Mouse (Mus musculus) hindbrain, embryonic 11.5 days (tissue): ENCODE data around the gene Naxd. TPM values are rescaled to one million over a fixed set of nuclear protein-coding genes. Genes with fewer than 3 reads are reported as not detected.

Experiments
- ATAC-seq: fragments of 200-750 bp; cut with Nextera tagmentation; 2 replicates; pipeline ENCODE4 v1.8.0; 2017; ENCODE audit warnings: mild to moderate bottlenecking, moderate TSS enrichment, moderate library complexity; ENCODE audit not compliant: low FRiP score
- DNase-seq: peaks from one replicate; pipeline ENCODE4 v3.0.0-alpha.2; 2015; ENCODE audit warnings: low spot score
- H3K27ac ChIP-seq: fragments of 300-500 bp; sonication (generic); 2 replicates; pipeline ENCODE4 v1.5.1; 2014; ENCODE audit warnings: mild to moderate bottlenecking, low read depth, low read length
- H3K27me3 ChIP-seq: fragments of 300-500 bp; sonication (generic); 2 replicates; pipeline ENCODE4 v1.6.1; 2014; ENCODE audit warnings: mild to moderate bottlenecking, low read length, moderate library complexity, mixed read lengths; ENCODE audit not compliant: control insufficient read depth, insufficient read depth
- H3K36me3 ChIP-seq: fragments of 300-500 bp; sonication (generic); 2 replicates; pipeline ENCODE4 v1.6.1; 2014; ENCODE audit warnings: mild to moderate bottlenecking, low read length, moderate library complexity, mixed read lengths; ENCODE audit not compliant: control insufficient read depth, insufficient read depth
- H3K4me1 ChIP-seq: fragments of 300-500 bp; sonication (generic); replicated peaks from 2 replicates; pipeline ENCODE4 v1.6.1; 2014; ENCODE audit warnings: low read length, mixed read lengths; ENCODE audit not compliant: control insufficient read depth, insufficient read depth
- H3K4me2 ChIP-seq: fragments of 300-500 bp; sonication (generic); replicated peaks from 2 replicates; pipeline ENCODE4 v1.6.1; 2014; ENCODE audit warnings: mild to moderate bottlenecking, low read depth, low read length
- H3K4me3 ChIP-seq: fragments of 300-500 bp; sonication (generic); 2 replicates; pipeline ENCODE4 v1.5.1; 2014; ENCODE audit warnings: low read depth, low read length
- H3K9ac ChIP-seq: fragments of 300-500 bp; sonication (generic); 2 replicates; pipeline ENCODE4 v1.6.1; 2014; ENCODE audit warnings: low read depth, low read length
- H3K9me3 ChIP-seq: fragments of 300-500 bp; sonication (generic); 2 replicates; pipeline ENCODE4 v1.6.1; 2016; ENCODE audit warnings: low read length; ENCODE audit not compliant: control insufficient read depth
- WGBS: fragments of 180-500 bp; shearing (Covaris S2); extraction: QIAGEN DNeasy Blood & Tissue Kit; methylation state at CpG from one replicate; pipeline ENCODE4 v1.1.7; 2014; 5-methylcytosine and 5-hydroxymethylcytosine counted together
- polyA plus RNA-seq: library from polyadenylated mRNA; unstranded; fragments of >200 nt; fragmentation: Nextera tagmentation; extraction: Ambion mirVana; gene quantifications from 2 replicates; pipeline ENCODE4 v1.2.1, GENCODE M21; 2014

Gene Naxd
- polyA plus RNA-seq, 1 experiment from 2014 or later, result 108 TPM

GRCm38 (mm10) chr8:11457981-11458836 lies 39.1 kb upstream of the Naxd start:
- H3K4me1 ChIP-seq, result no peaks in the 10 kb centered on the region; the same call in 1 of the 2 replicates
- no peaks in the 10 kb centered on the region for H3K27me3 ChIP-seq
- DNase-seq, result no peak
- no peak overlapping the region for H3K4me3 ChIP-seq
- no peak overlapping the region for H3K4me2 ChIP-seq
- no peaks in the 10 kb centered on the region for H3K36me3 ChIP-seq
- H3K9me3 ChIP-seq, result no peaks in the 10 kb centered on the region
- no peak for ATAC-seq
- H3K9ac ChIP-seq, result no peak overlapping the region
- no peak overlapping the region for H3K27ac ChIP-seq
- WGBS, result 50% methylated on average over 12 of the region's 12 CpGs

- H3K36me3 ChIP-seq, result no peaks in the 10 kb centered on the region
- H3K4me3 ChIP-seq, result no peak overlapping the region
- 43% methylated on average over 5 of the region's 5 CpGs for WGBS
- no peak overlapping the region for H3K4me2 ChIP-seq
- no peaks in the 10 kb centered on the region for H3K9me3 ChIP-seq
- ATAC-seq, result no peak
- H3K27me3 ChIP-seq, result no peaks in the 10 kb centered on the region
- no peaks in the 10 kb centered on the region for H3K4me1 ChIP-seq
- DNase-seq, result no peak
- no peak overlapping the region for H3K9ac ChIP-seq
- H3K27ac ChIP-seq, result no peak overlapping the region
These were observed 38.3 kb upstream of the Naxd start for GRCm38 (mm10) chr8:11459016-11459415.

DNA sequence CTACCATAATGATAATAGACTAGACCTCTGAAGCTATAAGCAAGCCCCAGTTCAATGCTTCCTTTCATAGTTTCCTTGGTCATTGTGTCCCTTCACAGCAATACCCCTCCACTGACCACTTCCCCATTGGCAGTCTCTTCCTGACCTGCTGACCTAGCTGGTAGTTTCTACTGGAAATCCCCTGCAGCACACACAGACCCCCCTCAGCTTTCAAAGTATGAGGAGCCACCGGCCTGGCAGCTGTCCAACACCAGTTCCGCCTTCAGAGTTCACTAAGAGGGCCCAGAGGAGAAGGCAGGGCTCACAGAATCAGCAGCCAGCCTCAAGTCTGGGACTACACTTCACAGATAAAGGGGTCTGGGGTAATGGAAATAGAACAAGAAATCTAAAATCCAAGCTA lies 36.4 kb upstream of the Naxd start:
- H3K27ac ChIP-seq, result no peak overlapping the region
- H3K4me3 ChIP-seq, result no peak overlapping the region
- DNase-seq (no peak), ATAC-seq (no peak)
- no peaks in the 10 kb centered on the region for H3K9me3 ChIP-seq
- H3K4me2 ChIP-seq, result no peak overlapping the region
- H3K27me3 ChIP-seq, result no peaks in the 10 kb centered on the region
- no peaks in the 10 kb centered on the region for H3K36me3 ChIP-seq
- H3K4me1 ChIP-seq, result no peaks in the 10 kb centered on the region
- no peak overlapping the region for H3K9ac ChIP-seq
- 60% methylated on average over 2 of the region's 2 CpGs for WGBS

GRCm38 (mm10) chr8:11461847-11462246 lies 35.5 kb upstream of the Naxd start:
- Histone ChIP-seq H3K27ac (no peak overlapping the region), H3K4me1 (no peaks in the 10 kb centered on the region), H3K9me3 (no peaks in the 10 kb centered on the region), H3K27me3 (no peaks in the 10 kb centered on the region), H3K4me3 (no peak overlapping the region), H3K9ac (no peak overlapping the region), H3K4me2 (no peak overlapping the region), H3K36me3 (no peaks in the 10 kb centered on the region)
- DNase-seq, result no peak
- 65% methylated on average over 2 of the region's 2 CpGs for WGBS
- no peak for ATAC-seq

GRCm38 (mm10) chr8:11462641-11463040 lies 34.7 kb upstream of the Naxd start:
- H3K27me3 ChIP-seq, result no peaks in the 10 kb centered on the region
- no peak overlapping the region for H3K27ac ChIP-seq
- DNase-seq (no peak), ATAC-seq (no peak)
- WGBS, result 89% methylated on average over 4 of the region's 4 CpGs
- no peaks in the 10 kb centered on the region for H3K36me3 ChIP-seq
- no peaks in the 10 kb centered on the region for H3K9me3 ChIP-seq
- H3K4me2 ChIP-seq, result no peak overlapping the region
- no peak overlapping the region for H3K4me3 ChIP-seq
- no peaks in the 10 kb centered on the region for H3K4me1 ChIP-seq
- H3K9ac ChIP-seq, result no peak overlapping the region

DNA sequence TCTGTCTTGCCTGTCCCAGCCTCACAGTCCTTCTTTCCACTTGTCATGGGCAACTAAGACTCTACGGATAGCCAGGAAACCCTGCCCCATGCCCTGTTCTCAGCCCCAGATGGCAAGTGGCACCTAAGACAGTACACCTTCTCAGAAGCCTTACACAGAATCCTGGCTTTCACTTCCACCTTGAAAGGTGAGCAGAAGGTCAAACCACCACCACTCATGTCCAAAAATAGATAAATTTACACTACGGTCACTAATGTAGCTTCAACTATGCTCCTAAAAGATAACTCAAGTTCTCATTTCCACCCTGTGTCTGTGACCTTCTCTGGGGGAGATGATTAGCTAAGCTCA lies 33.8 kb upstream of the Naxd start:
- WGBS, result 86% methylated on average over 2 of the region's 2 CpGs

GRCm38 (mm10) chr8:11463889-11464706 lies 33.2 kb upstream of the Naxd start:
- Histone ChIP-seq H3K4me2 (no peak overlapping the region), H3K9ac (no peak overlapping the region), H3K27ac (no peak overlapping the region), H3K4me3 (no peak overlapping the region), H3K9me3 (no peaks in the 10 kb centered on the region), H3K27me3 (no peaks in the 10 kb centered on the region), H3K4me1 (no peaks in the 10 kb centered on the region), H3K36me3 (no peaks in the 10 kb centered on the region)
- no peak for ATAC-seq
- DNase-seq, result no peak
- WGBS, result 83% methylated on average over 12 of the region's 12 CpGs

More for the DNA sequence above, 33.8 kb upstream of the Naxd start:
- H3K9ac ChIP-seq, result no peak overlapping the region
- no peaks in the 10 kb centered on the region for H3K27me3 ChIP-seq
- H3K27ac ChIP-seq, result no peak overlapping the region
- DNase-seq (no peak), ATAC-seq (no peak)
- no peaks in the 10 kb centered on the region for H3K4me1 ChIP-seq
- H3K36me3 ChIP-seq, result no peaks in the 10 kb centered on the region
- H3K4me2 ChIP-seq, result no peak overlapping the region
- no peaks in the 10 kb centered on the region for H3K9me3 ChIP-seq
- no peak overlapping the region for H3K4me3 ChIP-seq

- Histone ChIP-seq H3K27me3 (no peaks in the 10 kb centered on the region), H3K4me3 (no peak overlapping the region), H3K9me3 (no peaks in the 10 kb centered on the region), H3K4me1 (no peaks in the 10 kb centered on the region), H3K27ac (no peak overlapping the region), H3K36me3 (no peaks in the 10 kb centered on the region), H3K9ac (no peak overlapping the region), H3K4me2 (no peak overlapping the region)
- ATAC-seq (no peak), DNase-seq (no peak)
- WGBS, result 83% methylated on average over 3 of the region's 3 CpGs
These were observed 32.7 kb upstream of the Naxd start for GRCm38 (mm10) chr8:11464707-11464964.

- 91% methylated on average over 4 of the region's 4 CpGs for WGBS
- DNase-seq, result no peak
- H3K4me2 ChIP-seq, result no peak overlapping the region
- no peaks in the 10 kb centered on the region for H3K4me1 ChIP-seq
- H3K9ac ChIP-seq, result no peak overlapping the region
- H3K27ac ChIP-seq, result no peak overlapping the region
- no peaks in the 10 kb centered on the region for H3K27me3 ChIP-seq
- H3K36me3 ChIP-seq, result no peaks in the 10 kb centered on the region
- ATAC-seq, result no peak
- no peak overlapping the region for H3K4me3 ChIP-seq
- H3K9me3 ChIP-seq, result no peaks in the 10 kb centered on the region
These were observed 31.7 kb upstream of the Naxd start for GRCm38 (mm10) chr8:11465619-11466018.
